Mouse (Mus musculus): ENCODE results near the gene Rnf135.
"Not testable (repeated sequence)": the region's sequence is repeated elsewhere in the genome, so short reads cannot be mapped to it uniquely, and the experiment has no call there.

The Rnf135 gene

GRCm38 (mm10) chr11:80204037-80204436 is 20.4 kb downstream of the Rnf135 start:
- peak; percentile 53 for DNase-seq

- no peak for DNase-seq
These were observed 21.3 kb downstream of the Rnf135 start for GRCm38 (mm10) chr11:80204941-80205340.

DNA sequence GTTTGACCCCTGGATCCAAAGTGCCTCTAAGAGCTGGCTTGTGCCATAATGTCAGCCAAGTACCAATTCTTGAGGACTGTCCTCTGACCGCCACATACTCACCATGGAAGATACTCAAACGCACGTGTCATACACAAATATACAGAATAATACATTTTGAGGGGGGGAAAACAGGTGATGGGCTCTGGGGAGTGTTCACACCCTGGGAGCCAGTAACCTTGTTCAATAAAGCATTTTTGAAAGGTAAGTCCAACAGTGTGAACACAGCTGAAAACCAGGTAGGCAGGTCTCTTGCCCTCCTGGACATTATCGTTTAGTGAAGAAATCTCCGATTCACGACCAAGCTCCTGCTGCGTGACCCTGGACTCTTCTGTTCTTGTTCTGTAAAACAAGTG is 24.8 kb downstream of the Rnf135 start:
- DNase-seq: no peak

GRCm38 (mm10) chr11:80208860-80209800 is 25.5 kb downstream of the Rnf135 start, which contains the start of gene Rhot1:
Gene Rhot1, plus strand, starts transcription at chr11:80209019.
- peak; percentile 97 for DNase-seq

DNA sequence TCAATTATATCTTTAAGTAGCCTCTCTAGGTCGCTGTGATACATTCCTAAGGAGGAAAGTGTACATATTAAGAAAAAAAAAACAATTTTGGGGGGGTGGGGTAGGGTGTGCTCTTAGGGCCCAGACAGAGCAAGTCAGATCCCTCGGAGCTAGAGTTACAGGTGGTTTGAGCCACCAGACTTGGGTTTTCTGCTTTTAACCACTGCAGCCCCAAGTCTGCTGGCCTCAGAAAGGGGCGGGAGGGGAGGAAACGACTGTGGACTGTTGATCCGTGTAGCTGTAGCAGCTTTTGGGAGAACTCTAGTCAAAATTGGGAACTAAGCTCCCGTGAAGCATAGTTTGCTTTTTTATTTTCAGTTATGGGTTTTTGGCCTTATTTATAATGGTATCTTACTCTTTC is 26.7 kb downstream of the Rnf135 start:
- no peak for DNase-seq

GRCm38 (mm10) chr11:80212282-80212681 is 28.6 kb downstream of the Rnf135 start:
- DNase-seq: no peak

DNA sequence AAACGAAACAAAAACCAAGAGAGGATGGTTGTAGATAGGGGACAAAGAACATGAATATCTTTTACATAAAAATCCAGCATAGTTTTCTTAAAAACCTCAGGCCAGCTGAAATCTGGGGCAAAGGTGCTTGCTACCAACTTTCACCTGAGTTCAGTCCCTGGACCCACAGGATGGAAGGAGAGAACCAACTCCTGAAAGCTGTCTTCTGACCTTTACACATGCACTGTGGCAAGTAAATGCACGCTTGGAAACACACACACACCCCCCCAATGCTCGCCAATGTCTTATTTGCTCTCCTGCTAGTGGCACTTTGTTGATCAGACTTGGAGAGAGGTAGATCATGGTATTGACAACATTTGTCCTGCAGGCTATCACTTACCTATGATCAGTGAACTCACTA is 31.6 kb downstream of the Rnf135 start:
- no peak for DNase-seq

GRCm38 (mm10) chr11:80218657-80219293 is 35.1 kb downstream of the Rnf135 start:
- DNase-seq: no peak

DNA sequence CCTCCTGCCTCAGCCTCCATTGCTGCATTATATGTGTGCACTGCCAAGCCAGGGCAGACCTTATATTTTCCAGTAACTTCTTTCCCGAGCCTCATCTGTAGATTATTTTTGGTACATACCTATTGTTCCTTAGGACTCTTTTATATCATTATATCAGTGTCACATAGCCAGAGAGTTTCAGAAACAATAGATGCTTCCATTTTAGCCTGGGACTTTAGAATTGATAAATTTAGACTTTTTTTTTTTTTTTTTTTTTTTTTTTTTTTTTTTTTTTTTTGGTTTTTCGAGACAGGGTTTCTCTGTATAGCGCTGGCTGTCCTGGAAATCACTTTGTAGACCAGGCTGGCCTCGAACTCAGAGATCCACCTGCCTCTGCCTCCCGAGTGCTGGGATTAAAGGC is 46.4 kb downstream of the Rnf135 start:
- not testable (repeated sequence) for DNase-seq

DNA sequence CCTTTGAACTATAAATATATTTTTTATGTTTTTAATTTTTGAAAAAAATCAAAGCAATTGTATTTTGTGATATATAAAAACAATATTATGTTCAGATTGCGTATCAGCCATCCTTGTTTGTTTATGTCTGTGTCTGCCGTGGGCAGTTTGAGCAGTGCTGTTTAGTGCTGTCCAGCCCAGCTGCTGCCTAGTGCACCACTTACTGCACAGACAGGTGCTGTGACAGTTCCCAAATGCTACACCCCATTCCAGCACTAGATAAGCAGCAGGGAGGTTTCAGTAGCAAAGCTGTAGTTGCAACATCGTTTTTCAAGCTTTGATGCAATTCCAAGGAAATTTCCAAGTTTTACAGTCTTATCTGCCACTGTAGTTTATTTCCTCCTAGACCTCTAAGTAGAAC is 53.6 kb downstream of the Rnf135 start:
- no peak for DNase-seq

DNA sequence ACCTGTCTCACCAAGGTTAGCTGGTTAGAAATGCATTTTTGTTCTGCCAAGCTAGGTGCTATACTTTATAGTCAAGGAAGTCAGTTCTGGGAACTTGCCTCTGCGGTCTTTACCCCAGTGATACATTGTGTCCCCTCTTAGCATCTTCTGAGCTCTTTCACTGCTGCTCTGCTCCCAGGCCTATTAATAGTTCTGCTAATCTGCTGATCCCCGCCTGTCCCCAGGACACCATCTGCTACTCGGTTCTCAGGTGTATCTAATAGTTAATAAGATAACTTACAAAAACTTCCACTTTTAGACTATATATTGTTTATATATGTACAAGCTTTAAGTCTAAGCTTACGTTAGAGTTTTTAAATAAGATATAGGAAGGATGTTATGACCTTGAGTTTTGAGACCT is 54.7 kb downstream of the Rnf135 start:
- DNase-seq: peak; percentile 32

DNA sequence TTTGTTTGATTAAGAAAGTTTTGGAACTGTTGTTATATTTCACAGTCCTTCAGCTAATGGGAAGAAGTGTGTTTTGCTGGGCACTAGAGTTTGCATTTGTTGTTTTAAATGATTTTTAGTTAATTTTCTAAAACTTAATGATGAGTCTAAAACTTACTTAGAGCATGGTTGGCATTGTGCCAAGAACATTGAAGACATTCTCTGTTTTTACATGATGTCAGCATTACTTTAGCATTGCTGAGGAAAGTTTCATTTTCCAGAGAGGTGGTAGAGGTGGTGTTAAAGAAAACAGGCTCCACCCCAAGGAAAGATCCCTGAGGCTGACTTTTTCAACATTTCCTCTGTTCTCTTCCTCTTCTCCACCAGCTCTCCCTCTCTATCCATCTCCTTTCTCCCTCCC is 63.4 kb downstream of the Rnf135 start:
- DNase-seq: no peak

- no peak for DNase-seq
These were observed 64.9 kb downstream of the Rnf135 start for GRCm38 (mm10) chr11:80248531-80248930.

All from cerebellum, adult 9-10 months (tissue).